ENCODE assay signal across 24 mouse cellular contexts in genomic region chr6:119460391-119460790, GRCm38 (mm10).
"Had no signal": no experiment of that assay in that cellular context is flagged by ENCODE, and none has a peak within 500 bp of the region (broad histone marks: within the 10 kb centered on the region; RNA-seq: fewer than 3 reads in every experiment).

No protein-coding gene starts in this region.

- H3K27me3 ChIP-seq: heart, embryonic 13.5 days; heart, embryonic 15.5 days; hindbrain, embryonic 13.5 days; hindbrain, embryonic 15.5 days; limb, embryonic 13.5 days; limb, embryonic 15.5 days had no signal

- H3K9ac ChIP-seq: forebrain, postnatal 0 days; heart, embryonic 13.5 days; heart, embryonic 15.5 days; hindbrain, embryonic 13.5 days; hindbrain, embryonic 15.5 days; limb, embryonic 13.5 days; limb, embryonic 15.5 days; liver, embryonic 12.5 days; liver, embryonic 14.5 days had no signal

- ATAC-seq: forebrain, postnatal 0 days; hindbrain, postnatal 0 days; intestine, embryonic 16.5 days; liver, embryonic 12.5 days had no signal

- H3K27ac ChIP-seq: heart, adult 2 months; heart, embryonic 13.5 days; heart, embryonic 15.5 days; hindbrain, embryonic 13.5 days; hindbrain, embryonic 15.5 days; hindbrain, postnatal 0 days; limb, embryonic 13.5 days; limb, embryonic 15.5 days; liver, embryonic 12.5 days; liver, embryonic 14.5 days had no signal

- H3K9me3 ChIP-seq: heart, embryonic 13.5 days; heart, embryonic 15.5 days; hindbrain, embryonic 13.5 days; hindbrain, embryonic 15.5 days; limb, embryonic 13.5 days; limb, embryonic 15.5 days; liver, embryonic 12.5 days had no signal

- H3K4me3 ChIP-seq: heart, adult 2 months; heart, embryonic 13.5 days; heart, embryonic 15.5 days; hindbrain, embryonic 13.5 days; hindbrain, embryonic 15.5 days; limb, embryonic 13.5 days; limb, embryonic 15.5 days; liver, embryonic 12.5 days had no signal

- H3K4me2 ChIP-seq: heart, embryonic 11.5 days; heart, embryonic 13.5 days; heart, embryonic 15.5 days; hindbrain, embryonic 13.5 days; hindbrain, embryonic 15.5 days; limb, embryonic 13.5 days; limb, embryonic 15.5 days; liver, embryonic 12.5 days had no signal

- H3K36me3 ChIP-seq: heart, embryonic 13.5 days; heart, embryonic 15.5 days; hindbrain, embryonic 13.5 days; hindbrain, embryonic 15.5 days; limb, embryonic 13.5 days; limb, embryonic 15.5 days; liver, embryonic 12.5 days had no signal

- DNase-seq: forebrain, postnatal 0 days; gastrocnemius, postnatal 14 days; gastrocnemius, postnatal 36 days; heart, adult 11 months; heart, adult 2 months; heart, postnatal 14 days; heart, postnatal 36 days; kidney, adult 2 months; kidney, postnatal 14 days; kidney, postnatal 36 days; layer of hippocampus, adult 9-11 months; layer of hippocampus, postnatal 36 days; left cerebral cortex, postnatal 4 days had no signal

- H3K4me1 ChIP-seq: heart, embryonic 13.5 days; heart, embryonic 15.5 days; hindbrain, embryonic 13.5 days; hindbrain, embryonic 15.5 days; limb, embryonic 13.5 days; limb, embryonic 15.5 days; liver, embryonic 12.5 days had no signal
